Mouse (Mus musculus) kidney, adult 18-20 months (tissue): Measurements from ENCODE around the gene Nck2.

Experiments used
- DNase-seq: peaks from one replicate; pipeline ENCODE4 v3.0.0; 2021

Nck2 gene

GRCm38 (mm10) chr1:43436554-43436953 lies 7.8 kb upstream of the Nck2 start:
- DNase-seq, result no peak

- no peak for DNase-seq
These were observed 5.1 kb upstream of the Nck2 start for GRCm38 (mm10) chr1:43439261-43439660.

GRCm38 (mm10) chr1:43442568-43442967 lies 1.8 kb upstream of the Nck2 start:
- DNase-seq, result no peak

- peak; percentile 85 for DNase-seq
These were observed 1.1 kb downstream of the Nck2 start for GRCm38 (mm10) chr1:43445170-43446088.

GRCm38 (mm10) chr1:43446089-43446533 lies 1.7 kb downstream of the Nck2 start:
- DNase-seq, result peak; percentile 74

GRCm38 (mm10) chr1:43446731-43447601 lies 2.6 kb downstream of the Nck2 start:
- DNase-seq, result peak; percentile 72

- DNase-seq, result no peak
These were observed 3.4 kb downstream of the Nck2 start for GRCm38 (mm10) chr1:43447602-43448287.

GRCm38 (mm10) chr1:43450811-43451210 lies 6.4 kb downstream of the Nck2 start:
- DNase-seq, result no peak

- no peak for DNase-seq
These were observed 9.3 kb downstream of the Nck2 start for GRCm38 (mm10) chr1:43453683-43454082.

GRCm38 (mm10) chr1:43454741-43455140 lies 10.4 kb downstream of the Nck2 start:
- DNase-seq, result no peak

GRCm38 (mm10) chr1:43455196-43455595 lies 10.8 kb downstream of the Nck2 start:
- DNase-seq, result no peak

GRCm38 (mm10) chr1:43457012-43457766 lies 12.8 kb downstream of the Nck2 start:
- DNase-seq, result no peak

GRCm38 (mm10) chr1:43460468-43460867 lies 16.1 kb downstream of the Nck2 start:
- no peak for DNase-seq

- no peak for DNase-seq
These were observed 18.3 kb downstream of the Nck2 start for GRCm38 (mm10) chr1:43462666-43463065.

GRCm38 (mm10) chr1:43463941-43464682 lies 19.7 kb downstream of the Nck2 start:
- no peak for DNase-seq

- DNase-seq, result no peak
These were observed 20.6 kb downstream of the Nck2 start for GRCm38 (mm10) chr1:43464976-43465375.

- no peak for DNase-seq
These were observed 21.7 kb downstream of the Nck2 start for GRCm38 (mm10) chr1:43465957-43466624.

- no peak for DNase-seq
These were observed 23.3 kb downstream of the Nck2 start for GRCm38 (mm10) chr1:43467656-43468055.

- no peak for DNase-seq
These were observed 23.8 kb downstream of the Nck2 start for GRCm38 (mm10) chr1:43468207-43468606.

GRCm38 (mm10) chr1:43468978-43469377 lies 24.6 kb downstream of the Nck2 start:
- DNase-seq, result no peak
